ENCODE assay signal across 16 mouse cellular contexts in the genomic region with DNA sequence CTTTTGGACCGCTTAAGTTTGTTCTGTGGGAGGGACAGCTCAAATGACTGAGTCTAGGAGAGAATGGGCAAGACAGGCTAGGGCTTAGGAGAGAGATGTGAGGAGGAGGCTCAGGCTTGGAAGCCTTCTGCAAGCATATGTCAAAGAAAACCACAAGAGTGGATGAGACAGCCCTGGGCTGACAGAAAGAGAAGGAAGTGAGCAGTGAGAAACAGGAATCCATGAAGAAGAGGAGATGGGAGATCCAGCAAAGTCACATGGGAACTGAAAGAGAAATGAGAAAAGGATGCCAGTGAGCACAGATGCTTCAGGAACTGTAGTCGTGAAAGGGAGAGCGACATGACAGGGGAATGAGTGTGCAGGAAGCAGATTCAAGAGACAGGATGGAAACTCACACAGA.
DNase-seq lines count a peak whose midpoint lies in the region; ATAC-seq lines count a peak whose summit lies in the region.
"Had no signal": no experiment of that assay in that cellular context is flagged by ENCODE, and none has a peak within 500 bp of the region (broad histone marks: within the 10 kb centered on the region; RNA-seq: fewer than 3 reads in every experiment).

No protein-coding gene starts in this region.

- no peak for DNase-seq in frontal cortex, postnatal 25 days (ENCODE audit: low spot score in 2 of 2)
- DNase-seq in brain, adult 2 months (ENCODE audit: low read depth, low spot score) = peak; percentile 27
- no peak for DNase-seq in layer of hippocampus, postnatal 14 days (ENCODE audit: low spot score in 2 of 2)
- DNase-seq in urinary bladder, postnatal 36 days (ENCODE audit: low spot score in 2 of 2) = no peak
- DNase-seq in kidney, postnatal 25 days = no peak
- DNase-seq: adrenal gland, adult 8-10 months; cerebellum, adult 11-12 months; cerebellum, adult 9-10 months; cerebellum, postnatal 25 days; gastrocnemius, postnatal 14 days; heart, postnatal 36 days had no signal

- peak; percentile 82 for ATAC-seq in frontal cortex, adult (ENCODE audit: low TSS enrichment)
- ATAC-seq in hematopoietic stem cell, adult 5-6 weeks (replicated peaks in 1 of 2; ENCODE audit: insufficient read depth in 1 of 2, low FRiP score in 2 of 2, low TSS enrichment in 1 of 2, low read depth in 1 of 2, poor library complexity in 2 of 2, severe bottlenecking in 2 of 2) = peak; percentile 15 to 57; a peak in 2 of 4 replicates
- ATAC-seq: forebrain, embryonic 15.5 days; hindbrain, embryonic 16.5 days; inflammation-experienced regulatory T-cells, adult 6 months had no signal
